Mouse (Mus musculus): Measurements from ENCODE around the gene Ntm. TPM values are rescaled to one million over a fixed set of nuclear protein-coding genes. Genes with fewer than 3 reads are reported as not detected.

Gene Ntm
- polyA plus RNA-seq, 1 experiment, result not detected

DNA sequence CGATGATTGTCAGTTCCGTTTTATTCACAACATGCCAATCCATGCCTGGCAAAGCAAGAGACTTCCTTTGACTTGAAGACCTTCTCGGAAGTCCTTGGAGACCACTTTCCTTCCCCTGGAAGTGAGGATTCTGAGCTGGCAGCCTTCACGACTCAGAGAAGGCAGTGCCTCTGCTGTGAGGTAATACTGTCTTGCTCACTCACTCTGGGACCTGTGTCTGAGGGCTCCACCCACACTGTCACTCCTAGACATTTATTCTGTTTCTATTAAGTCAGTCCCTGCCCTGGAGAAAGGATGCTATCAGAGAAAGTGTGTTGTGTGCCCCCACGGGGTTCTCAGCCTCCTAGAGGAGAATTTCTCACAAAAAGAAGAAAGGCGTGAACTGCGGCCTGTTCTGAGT lies 183.2 kb downstream of the Ntm start:
- Histone ChIP-seq H3K36me3 (ENCODE audit: control insufficient read depth, insufficient read depth) (no peaks in the 10 kb centered on the region), H3K27me3 (ENCODE audit: control insufficient read depth, insufficient read depth, insufficient read length) (no peaks in the 10 kb centered on the region), H3K79me2 (ENCODE audit: control insufficient read depth, insufficient read depth) (no peaks in the 10 kb centered on the region), H3K4me3 (no peak overlapping the region), H3ac (ENCODE audit: control insufficient read depth, insufficient read length) (no peak overlapping the region), H3K4me2 (ENCODE audit: low read depth) (no peak overlapping the region)
- no peak for TF ChIP-seq E2F4 (IDR thresholded peaks at IDR 0.05; ENCODE audit: insufficient read depth)
- TF ChIP-seq POLR2A (IDR thresholded peaks at IDR 0.05; ENCODE audit: insufficient read length, low read depth), result no peak
- no peak for TF ChIP-seq CEBPB (IDR thresholded peaks at IDR 0.05; ENCODE audit: insufficient read depth, poor library complexity, severe bottlenecking)
- TF ChIP-seq MAX (IDR thresholded peaks at IDR 0.05; ENCODE audit: low read depth), result no peak
- no peak for TF ChIP-seq REST (IDR thresholded peaks at IDR 0.05; ENCODE audit: insufficient read depth, insufficient read length)
- TF ChIP-seq POLR2AphosphoS2 (IDR thresholded peaks at IDR 0.05; ENCODE audit: insufficient read length, low read depth), result no peak
- no peak for TF ChIP-seq TCF3 (IDR thresholded peaks at IDR 0.05; ENCODE audit: insufficient read length, low read depth)
- TF ChIP-seq MYOD1 (IDR thresholded peaks at IDR 0.05; ENCODE audit: control insufficient read depth in 1 of 3, insufficient read length in 2 of 3, low read depth in 2 of 3), result no peak
- TF ChIP-seq USF1 (IDR thresholded peaks at IDR 0.05; ENCODE audit: low read depth), result no peak
- TF ChIP-seq SRF (IDR thresholded peaks at IDR 0.05; ENCODE audit: control insufficient read depth, insufficient read length, low read depth), result no peak
- no peak for TF ChIP-seq MYOG (IDR thresholded peaks at IDR 0.05; ENCODE audit: control insufficient read depth in 1 of 3, insufficient read depth in 1 of 3, insufficient read length in 2 of 3, low read depth in 2 of 3)
- TF ChIP-seq TCF12 (IDR thresholded peaks at IDR 0.05; ENCODE audit: insufficient read depth, poor library complexity, severe bottlenecking), result no peak

DNA sequence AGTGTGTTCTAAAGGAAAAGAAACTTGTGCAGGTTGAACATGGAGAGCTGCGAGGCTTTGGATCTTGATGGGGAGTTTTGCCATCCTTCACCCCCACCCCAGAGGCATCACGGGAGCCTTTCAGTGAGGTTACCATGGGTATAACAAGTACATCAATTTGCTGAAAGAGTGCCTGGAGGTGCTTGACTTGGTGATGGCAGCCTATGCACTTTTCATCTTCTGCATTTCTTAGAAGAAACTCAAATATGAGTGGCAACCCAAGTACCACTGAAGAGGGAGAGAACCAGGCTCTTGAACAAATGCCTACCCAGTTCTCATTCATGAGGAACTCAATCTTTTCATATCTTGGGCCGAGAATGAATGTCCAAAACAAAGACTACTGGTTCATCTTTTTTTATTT lies 186.0 kb downstream of the Ntm start:
- H3ac ChIP-seq (ENCODE audit: control insufficient read depth, insufficient read length), result no peak overlapping the region
- H3K4me3 ChIP-seq, result no peak overlapping the region
- no peaks in the 10 kb centered on the region for H3K27me3 ChIP-seq (ENCODE audit: control insufficient read depth, insufficient read depth, insufficient read length)
- no peaks in the 10 kb centered on the region for H3K36me3 ChIP-seq (ENCODE audit: control insufficient read depth, insufficient read depth)
- H3K4me2 ChIP-seq (ENCODE audit: low read depth), result no peak overlapping the region
- TF ChIP-seq MAX (IDR thresholded peaks at IDR 0.05; ENCODE audit: low read depth) (no peak), TCF3 (IDR thresholded peaks at IDR 0.05; ENCODE audit: insufficient read length, low read depth) (no peak), CEBPB (IDR thresholded peaks at IDR 0.05; ENCODE audit: insufficient read depth, poor library complexity, severe bottlenecking) (no peak), POLR2AphosphoS2 (IDR thresholded peaks at IDR 0.05; ENCODE audit: insufficient read length, low read depth) (no peak), MYOG (IDR thresholded peaks at IDR 0.05; ENCODE audit: control insufficient read depth in 1 of 3, insufficient read depth in 1 of 3, insufficient read length in 2 of 3, low read depth in 2 of 3) (no peak), MYOD1 (IDR thresholded peaks at IDR 0.05; ENCODE audit: control insufficient read depth in 1 of 3, insufficient read length in 2 of 3, low read depth in 2 of 3) (no peak), POLR2A (IDR thresholded peaks at IDR 0.05; ENCODE audit: insufficient read length, low read depth) (no peak)
- H3K79me2 ChIP-seq (ENCODE audit: control insufficient read depth, insufficient read depth), result no peaks in the 10 kb centered on the region

DNA sequence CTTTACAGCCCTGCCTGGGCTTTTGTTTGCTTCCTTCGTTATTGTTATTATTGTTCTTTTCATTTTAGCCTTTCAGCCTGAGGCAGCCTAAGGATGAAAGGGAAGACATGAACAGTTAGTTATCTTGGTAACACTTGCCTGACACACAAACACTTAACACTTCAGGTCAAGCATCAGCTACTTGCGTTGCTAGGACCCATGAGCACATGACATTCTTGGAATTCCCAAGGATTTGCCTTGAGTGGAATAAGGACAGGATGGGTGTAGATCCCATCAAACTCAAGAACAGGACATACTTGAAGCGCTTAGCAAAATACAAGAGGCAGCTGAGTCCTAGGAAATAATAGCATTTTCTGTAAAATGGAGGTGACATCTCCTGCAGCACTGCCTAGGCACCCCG lies 186.4 kb downstream of the Ntm start:
- H3K4me3 ChIP-seq, result no peak overlapping the region
- H3K36me3 ChIP-seq (ENCODE audit: control insufficient read depth, insufficient read depth), result no peaks in the 10 kb centered on the region
- no peak overlapping the region for H3ac ChIP-seq (ENCODE audit: control insufficient read depth, insufficient read length)
- no peaks in the 10 kb centered on the region for H3K79me2 ChIP-seq (ENCODE audit: control insufficient read depth, insufficient read depth)
- no peaks in the 10 kb centered on the region for H3K27me3 ChIP-seq (ENCODE audit: control insufficient read depth, insufficient read depth, insufficient read length)
- no peak overlapping the region for H3K4me2 ChIP-seq (ENCODE audit: low read depth)
- TF ChIP-seq POLR2AphosphoS2 (IDR thresholded peaks at IDR 0.05; ENCODE audit: insufficient read length, low read depth) (no peak), SRF (IDR thresholded peaks at IDR 0.05; ENCODE audit: control insufficient read depth, insufficient read length, low read depth) (no peak), TCF3 (IDR thresholded peaks at IDR 0.05; ENCODE audit: insufficient read length, low read depth) (no peak), USF1 (IDR thresholded peaks at IDR 0.05; ENCODE audit: low read depth) (no peak), POLR2A (IDR thresholded peaks at IDR 0.05; ENCODE audit: insufficient read length, low read depth) (no peak), CEBPB (IDR thresholded peaks at IDR 0.05; ENCODE audit: insufficient read depth, poor library complexity, severe bottlenecking) (no peak), MYOD1 (IDR thresholded peaks at IDR 0.05; ENCODE audit: control insufficient read depth in 1 of 3, insufficient read length in 2 of 3, low read depth in 2 of 3) (no peak), TCF12 (IDR thresholded peaks at IDR 0.05; ENCODE audit: insufficient read depth, poor library complexity, severe bottlenecking) (no peak), MAX (IDR thresholded peaks at IDR 0.05; ENCODE audit: low read depth) (no peak), REST (IDR thresholded peaks at IDR 0.05; ENCODE audit: insufficient read depth, insufficient read length) (no peak), E2F4 (IDR thresholded peaks at IDR 0.05; ENCODE audit: insufficient read depth) (no peak), MYOG (IDR thresholded peaks at IDR 0.05; ENCODE audit: control insufficient read depth in 1 of 3, insufficient read depth in 1 of 3, insufficient read length in 2 of 3, low read depth in 2 of 3) (no peak)

DNA sequence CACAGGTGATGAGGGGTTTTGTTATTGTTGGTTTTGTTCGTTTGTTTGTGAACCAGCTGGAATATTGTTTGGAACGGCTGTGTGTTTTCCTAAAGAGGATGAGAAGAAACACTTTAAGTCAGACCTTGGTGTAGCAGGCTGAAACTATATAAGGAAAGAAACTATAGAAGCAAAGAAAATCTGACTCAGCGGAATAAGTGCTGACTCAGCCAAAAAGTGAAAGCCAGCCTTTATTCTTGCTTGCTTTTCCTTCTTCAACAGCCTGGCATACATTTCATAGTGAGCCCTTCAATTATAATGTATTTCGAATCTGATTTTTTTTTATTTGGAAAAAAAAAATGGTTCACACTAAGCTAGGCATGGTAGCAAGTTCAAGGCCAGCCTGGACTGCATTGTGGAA lies 186.9 kb downstream of the Ntm start:
- no peak for TF ChIP-seq REST (IDR thresholded peaks at IDR 0.05; ENCODE audit: insufficient read depth, insufficient read length)
- no peak for TF ChIP-seq POLR2A (IDR thresholded peaks at IDR 0.05; ENCODE audit: insufficient read length, low read depth)
- no peak for TF ChIP-seq SRF (IDR thresholded peaks at IDR 0.05; ENCODE audit: control insufficient read depth, insufficient read length, low read depth)
- no peak for TF ChIP-seq USF1 (IDR thresholded peaks at IDR 0.05; ENCODE audit: low read depth)
- TF ChIP-seq MYOG (IDR thresholded peaks at IDR 0.05; ENCODE audit: control insufficient read depth in 1 of 3, insufficient read depth in 1 of 3, insufficient read length in 2 of 3, low read depth in 2 of 3), result no peak
- no peak for TF ChIP-seq CEBPB (IDR thresholded peaks at IDR 0.05; ENCODE audit: insufficient read depth, poor library complexity, severe bottlenecking)
- TF ChIP-seq TCF12 (IDR thresholded peaks at IDR 0.05; ENCODE audit: insufficient read depth, poor library complexity, severe bottlenecking), result no peak
- TF ChIP-seq MAX (IDR thresholded peaks at IDR 0.05; ENCODE audit: low read depth), result no peak
- TF ChIP-seq MYOD1 (IDR thresholded peaks at IDR 0.05; ENCODE audit: control insufficient read depth in 1 of 3, insufficient read length in 2 of 3, low read depth in 2 of 3), result no peak
- no peak for TF ChIP-seq E2F4 (IDR thresholded peaks at IDR 0.05; ENCODE audit: insufficient read depth)
- TF ChIP-seq TCF3 (IDR thresholded peaks at IDR 0.05; ENCODE audit: insufficient read length, low read depth), result no peak
- TF ChIP-seq POLR2AphosphoS2 (IDR thresholded peaks at IDR 0.05; ENCODE audit: insufficient read length, low read depth), result no peak
- H3K79me2 ChIP-seq (ENCODE audit: control insufficient read depth, insufficient read depth), result no peaks in the 10 kb centered on the region
- H3K27me3 ChIP-seq (ENCODE audit: control insufficient read depth, insufficient read depth, insufficient read length), result no peaks in the 10 kb centered on the region
- no peaks in the 10 kb centered on the region for H3K36me3 ChIP-seq (ENCODE audit: control insufficient read depth, insufficient read depth)
- no peak overlapping the region for H3ac ChIP-seq (ENCODE audit: control insufficient read depth, insufficient read length)
- no peak overlapping the region for H3K4me2 ChIP-seq (ENCODE audit: low read depth)
- H3K4me3 ChIP-seq, result no peak overlapping the region
